Mouse (Mus musculus): ENCODE results near the gene Bcl7c.
"Not testable (repeated sequence)": the region's sequence is repeated elsewhere in the genome, so short reads cannot be mapped to it uniquely, and the experiment has no call there.

The Bcl7c gene

DNA sequence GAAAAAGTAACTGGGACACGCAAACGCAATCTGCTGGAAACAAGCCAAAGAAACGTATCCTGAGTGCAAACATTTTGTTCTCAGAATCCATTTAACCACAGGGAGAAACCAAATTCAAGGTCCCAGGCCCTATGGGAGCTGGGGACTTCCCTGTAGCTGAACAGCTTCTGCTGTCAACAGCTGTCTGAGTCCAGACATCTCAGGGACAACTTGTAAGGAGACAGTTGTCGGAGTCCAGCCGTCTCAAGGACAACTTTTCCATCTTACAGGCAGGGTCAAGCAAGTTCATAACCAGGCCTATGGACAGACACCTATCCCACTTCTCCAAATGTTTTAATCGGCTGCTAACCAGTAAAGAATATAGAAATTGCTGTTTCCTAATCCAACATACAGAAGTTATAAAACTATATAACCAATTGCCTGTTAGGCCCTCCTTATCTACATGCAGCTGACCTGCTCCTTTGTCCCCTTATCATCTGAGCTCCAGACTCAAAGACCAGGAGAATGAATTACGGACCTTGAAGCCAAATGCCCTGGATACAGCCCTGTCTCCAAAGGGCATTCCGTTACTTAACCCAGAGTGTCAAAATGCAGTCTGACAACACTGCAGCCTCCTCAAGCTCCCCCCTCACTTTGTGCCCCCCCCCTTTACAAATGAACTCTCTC is 26.7 kb downstream of the Bcl7c start:
- DNase-seq, result no peak

DNA sequence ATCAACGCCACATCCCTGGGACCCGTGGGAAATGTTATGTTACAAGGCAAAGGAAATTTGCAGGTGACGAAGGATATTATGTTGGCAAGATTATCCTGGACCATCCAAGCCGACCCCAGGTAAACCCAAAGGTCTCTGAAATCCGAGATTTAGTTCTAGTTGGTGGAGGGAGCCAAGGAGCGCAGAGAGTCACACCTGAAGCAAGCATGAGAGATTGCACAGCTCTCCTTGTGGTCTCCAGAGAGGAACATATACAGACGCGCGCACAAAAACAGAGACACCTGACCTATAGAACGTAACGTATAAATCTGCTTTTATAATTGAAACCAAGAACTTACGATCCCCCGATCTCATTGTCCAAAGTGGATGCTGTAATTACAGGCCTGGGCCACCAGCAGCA is 28.2 kb downstream of the Bcl7c start:
- no peak for DNase-seq

DNA sequence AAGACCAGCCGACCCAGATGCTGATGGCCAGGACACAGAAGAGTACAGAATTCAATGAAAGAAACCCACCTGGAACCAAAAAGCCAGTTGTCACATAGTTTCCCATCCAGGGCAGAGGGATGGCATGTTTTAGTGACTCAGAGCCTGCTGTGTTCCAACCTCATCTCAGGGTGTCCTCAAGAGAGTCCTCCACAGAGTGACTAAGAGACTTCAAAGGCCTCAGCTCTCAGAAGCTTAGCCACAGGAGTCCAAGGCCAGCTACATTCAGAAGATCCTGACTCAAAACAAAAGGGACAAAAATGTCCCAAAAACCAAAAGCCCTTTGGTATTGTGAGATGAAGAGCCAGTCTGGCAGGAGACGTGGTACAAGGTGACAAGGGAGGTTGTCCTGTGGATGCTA is 29.9 kb downstream of the Bcl7c start:
- DNase-seq, result no peak

DNA sequence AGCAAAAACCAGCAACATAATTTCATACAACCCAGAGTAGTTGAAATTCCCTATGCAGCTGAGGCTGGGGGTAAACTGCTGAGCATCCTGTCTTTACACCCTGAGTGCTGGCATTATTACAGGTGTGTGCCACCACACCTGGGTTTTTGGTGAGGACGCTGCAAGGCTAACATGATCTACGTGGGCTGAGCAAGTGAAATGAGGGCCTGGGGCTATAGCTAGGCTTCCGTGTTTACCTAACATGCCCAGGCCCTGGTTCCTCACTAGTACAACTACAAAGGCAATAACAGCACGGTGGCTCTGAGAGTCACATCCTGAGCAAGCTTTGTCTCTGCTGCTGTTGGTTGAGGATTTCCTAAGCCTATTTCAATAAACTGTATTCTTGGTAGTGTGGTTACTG is 31.1 kb downstream of the Bcl7c start:
- DNase-seq, result no peak

DNA sequence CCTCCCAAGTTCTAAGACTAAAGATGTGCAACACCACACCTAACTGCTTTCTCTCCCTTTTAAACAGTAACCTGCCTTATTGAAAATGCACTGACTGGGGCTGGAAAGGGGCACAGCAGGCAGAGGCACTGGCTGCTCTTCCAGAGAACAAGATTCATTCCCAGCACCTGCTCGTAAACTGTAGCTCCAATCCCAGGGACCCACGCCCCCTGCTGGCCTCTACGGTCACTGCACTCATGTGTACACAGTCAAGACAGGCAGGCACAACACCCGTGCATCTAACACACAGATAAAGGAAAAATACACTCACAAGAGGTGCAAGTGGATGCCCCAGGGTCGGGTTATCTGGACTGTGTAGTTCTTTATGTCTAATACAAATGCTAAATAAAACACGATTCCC is 31.7 kb downstream of the Bcl7c start:
- DNase-seq, result no peak

DNA sequence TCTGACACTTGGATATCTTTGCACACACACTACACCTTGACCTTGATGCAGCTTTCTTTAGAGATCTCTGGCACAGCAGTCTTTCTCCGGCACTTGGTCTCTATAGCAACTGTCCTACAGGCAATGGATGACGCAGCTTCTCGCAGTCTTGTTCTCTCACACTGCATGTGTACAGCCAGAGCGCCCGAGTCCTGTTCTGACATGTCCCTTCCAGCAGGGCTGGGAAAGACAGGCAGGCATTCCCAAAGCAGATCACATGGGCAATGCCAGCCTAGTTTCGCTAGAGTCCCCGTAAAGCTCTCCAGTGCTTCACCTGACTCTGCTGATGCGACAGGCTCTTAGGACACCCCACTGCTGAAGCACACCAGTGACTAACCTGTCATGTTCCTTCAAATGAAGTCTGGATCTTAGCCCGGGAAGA is 33.3 kb downstream of the Bcl7c start:
- no peak for DNase-seq

DNA sequence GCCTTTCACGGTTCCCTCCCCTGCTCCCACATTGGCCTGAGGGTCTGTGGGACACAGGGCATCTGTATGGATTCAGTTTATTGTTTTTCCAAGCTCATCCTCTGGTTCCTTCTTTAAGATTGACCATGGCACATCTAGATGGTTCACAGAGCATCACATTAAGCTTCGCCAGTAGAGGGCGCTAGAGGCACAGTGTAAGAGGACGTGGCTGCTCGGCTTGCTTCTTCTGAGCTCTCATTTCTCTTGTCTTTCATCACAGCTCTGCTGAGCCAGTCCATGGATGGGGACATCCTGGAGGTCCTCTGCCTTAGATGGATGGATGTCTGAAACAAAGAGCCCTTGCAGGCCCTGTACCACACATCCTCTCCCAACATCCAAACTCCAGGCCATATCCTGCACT is 33.8 kb downstream of the Bcl7c start:
- peak; percentile 79 for DNase-seq

DNA sequence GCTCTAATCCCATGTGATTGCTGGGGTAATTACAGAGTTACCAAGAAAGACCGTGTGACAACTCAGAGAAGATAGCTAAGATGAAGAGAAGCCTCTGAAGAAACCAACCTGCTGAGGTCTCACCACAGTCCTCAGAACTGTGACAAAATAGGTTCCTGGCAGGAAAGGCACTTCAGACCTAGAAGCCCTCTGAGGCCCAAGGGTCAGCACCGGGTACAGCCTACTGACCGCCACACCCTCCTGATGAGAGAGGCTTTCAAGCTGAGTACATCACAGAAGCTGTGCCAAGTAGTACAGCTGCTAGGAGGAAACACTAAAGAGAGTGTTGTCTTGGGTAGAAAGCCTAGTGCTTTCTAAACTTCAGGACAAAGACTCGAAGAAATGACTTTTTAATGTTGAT is 36.0 kb downstream of the Bcl7c start:
- no peak for DNase-seq

DNA sequence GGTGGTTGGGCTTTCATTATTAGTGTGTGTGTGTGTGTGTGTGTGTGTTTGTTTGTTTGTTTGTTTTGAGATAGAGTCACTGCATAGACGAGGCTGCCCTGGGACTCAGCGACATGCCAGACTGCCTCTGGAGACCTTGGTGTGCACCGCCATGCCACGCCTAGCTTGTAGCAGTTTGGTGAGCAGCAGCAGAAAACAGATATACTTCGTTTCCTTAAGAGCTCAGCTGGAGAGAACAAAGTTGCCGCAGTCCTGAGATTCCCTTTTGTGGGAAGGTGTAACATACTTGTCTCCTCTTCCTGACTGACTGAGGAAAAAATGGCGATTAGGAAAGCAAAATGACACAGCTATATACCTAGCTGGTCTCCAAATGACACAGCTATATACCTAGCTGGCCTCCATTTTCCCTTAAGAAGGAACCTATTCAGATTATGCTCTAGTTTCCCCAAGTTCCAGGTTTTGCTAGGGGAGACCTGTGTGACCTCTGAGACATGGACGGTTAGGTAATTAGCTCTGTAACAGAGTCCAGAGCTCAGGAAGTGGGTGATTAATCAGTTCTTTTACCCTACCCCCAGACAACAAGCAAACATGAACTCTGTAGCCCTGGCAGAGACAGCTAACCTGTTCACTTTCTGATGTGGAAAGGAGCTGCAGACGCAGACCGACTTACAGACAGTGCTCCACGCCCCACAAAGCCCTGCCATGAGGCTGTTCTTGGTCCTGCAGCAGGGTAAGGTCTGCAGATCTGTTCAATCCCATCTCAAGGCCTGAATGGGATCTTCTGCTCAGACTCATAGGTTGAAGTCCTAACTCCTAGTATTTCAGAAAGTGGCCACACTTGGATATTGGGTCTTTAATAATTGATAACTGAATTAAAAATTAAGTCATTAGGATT is 36.6 kb downstream of the Bcl7c start:
- DNase-seq, result no peak

DNA sequence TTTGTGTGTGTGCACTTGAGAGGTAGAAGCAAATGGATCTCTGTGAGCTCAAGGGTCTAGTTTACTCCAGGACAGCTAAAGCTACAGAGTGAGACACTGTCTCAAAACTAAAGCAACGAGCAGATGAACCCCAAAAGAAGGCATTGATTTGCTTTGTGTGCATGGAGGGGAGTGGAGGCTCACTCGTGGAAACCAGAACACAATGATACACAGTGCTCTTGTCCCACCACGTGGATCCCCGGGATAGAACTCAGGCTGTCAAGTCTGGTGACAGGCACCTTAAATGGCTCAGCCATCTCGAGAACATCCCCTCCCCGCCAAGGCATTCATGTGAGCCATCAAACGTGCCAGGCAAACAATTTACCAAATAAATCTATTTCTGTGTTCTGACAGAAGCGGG is 41.6 kb downstream of the Bcl7c start:
- no peak for DNase-seq

DNA sequence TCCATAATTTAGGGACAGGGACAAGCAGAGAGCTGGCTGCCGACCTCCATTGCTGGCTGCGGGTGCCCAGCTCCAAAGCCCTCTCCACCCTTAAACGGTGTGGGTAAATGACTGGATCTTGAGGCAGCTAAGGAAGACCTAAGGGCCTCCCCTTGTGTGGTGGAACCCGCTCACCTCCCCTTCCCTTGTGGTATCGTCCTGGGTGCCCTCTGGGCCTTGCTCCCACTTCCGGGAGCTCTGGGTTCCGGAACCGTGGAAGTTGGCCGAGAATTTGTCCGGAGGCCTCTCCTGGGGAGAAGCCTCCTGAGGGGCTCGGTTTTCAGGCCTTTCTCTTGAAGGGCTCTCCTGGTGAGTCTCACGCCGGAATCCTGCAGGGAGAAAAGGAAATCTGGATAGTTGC is 42.1 kb downstream of the Bcl7c start:
- no peak for DNase-seq

DNA sequence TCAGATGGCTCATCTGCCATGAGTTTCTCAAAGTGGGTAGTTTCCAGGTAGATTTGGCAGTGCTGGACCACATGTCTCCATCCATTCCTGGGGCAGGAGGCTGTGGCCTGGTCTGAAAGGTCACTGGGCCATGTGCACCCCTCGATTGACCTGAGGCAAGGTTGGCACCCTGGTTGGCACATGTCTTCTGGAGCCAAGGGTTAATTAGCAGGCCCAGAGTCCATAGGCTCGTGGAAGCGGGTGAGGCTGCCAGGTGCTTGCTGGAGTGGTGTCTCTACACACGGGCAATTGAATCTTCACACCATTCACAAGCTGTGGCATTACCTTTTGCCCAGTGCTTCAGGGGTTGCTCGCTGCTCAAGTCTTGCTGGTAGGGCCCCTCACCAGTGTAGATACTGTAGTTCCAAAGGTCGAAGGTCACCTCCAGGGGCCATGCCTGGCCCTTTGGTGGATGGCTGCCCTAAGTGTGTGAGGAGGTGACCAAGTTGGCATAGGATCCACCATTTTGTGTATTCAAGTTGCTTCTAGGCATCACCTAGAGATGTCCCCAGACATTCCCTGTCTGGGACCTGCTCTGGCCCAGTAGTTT is 42.6 kb downstream of the Bcl7c start:
- no peak for DNase-seq

DNA sequence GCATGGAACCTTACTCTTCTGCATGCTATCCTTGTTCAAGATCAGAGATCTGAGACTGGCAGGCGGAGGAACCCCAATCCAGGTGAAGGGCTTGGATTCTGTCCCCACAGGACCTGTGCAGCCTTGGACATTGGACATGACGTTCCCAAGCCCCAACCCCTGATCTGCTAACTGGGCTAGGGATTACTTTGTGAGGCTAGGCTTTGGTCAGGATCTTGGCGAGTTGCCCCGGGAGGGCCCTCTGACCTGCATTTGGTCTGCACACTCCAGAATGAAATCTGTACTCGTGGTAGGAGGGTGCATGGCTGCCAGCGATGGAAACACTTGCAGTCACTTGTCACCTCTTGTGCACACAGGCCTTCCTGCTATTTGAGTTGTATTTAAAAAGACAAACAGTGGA is 45.8 kb downstream of the Bcl7c start:
- DNase-seq, result no peak

DNA sequence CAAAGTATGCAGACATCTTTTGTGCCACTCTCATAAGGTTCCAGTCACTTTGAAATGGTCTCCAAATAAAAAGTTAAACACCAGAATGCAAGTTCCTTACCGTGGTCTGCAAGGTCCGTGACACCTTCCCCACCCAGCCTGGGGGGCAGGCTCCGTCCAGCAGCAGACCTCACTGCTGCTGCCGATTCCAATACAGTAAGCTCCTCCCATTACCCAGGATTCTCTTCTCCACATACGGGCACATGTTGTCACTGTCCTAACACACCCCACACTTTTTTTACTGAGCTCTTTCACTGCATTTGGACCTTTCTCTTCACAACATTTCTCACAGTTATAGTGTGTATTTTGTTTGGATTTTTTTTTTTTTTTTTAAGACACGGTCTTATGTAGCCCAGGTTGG is 46.9 kb downstream of the Bcl7c start:
- no peak for DNase-seq

DNA sequence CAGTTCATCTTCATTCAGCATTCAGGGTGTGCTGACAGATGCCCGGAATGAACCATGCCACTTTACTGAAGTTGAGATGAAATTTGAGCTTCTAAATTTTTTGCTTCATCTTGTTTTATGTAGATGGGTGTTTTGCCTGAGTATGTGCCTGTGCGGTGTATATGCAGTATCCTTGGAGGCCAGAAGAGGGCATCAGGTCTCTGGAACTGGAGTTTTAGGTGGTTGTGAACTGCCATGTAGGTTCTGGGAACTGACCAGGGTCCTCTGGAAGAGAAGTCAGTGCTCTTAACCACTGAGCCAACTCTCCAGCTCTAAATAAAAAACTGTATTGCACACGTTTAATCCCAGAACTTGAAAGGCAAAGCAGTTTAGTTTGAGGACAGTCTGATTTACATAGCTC is 47.9 kb downstream of the Bcl7c start:
- no peak for DNase-seq

DNA sequence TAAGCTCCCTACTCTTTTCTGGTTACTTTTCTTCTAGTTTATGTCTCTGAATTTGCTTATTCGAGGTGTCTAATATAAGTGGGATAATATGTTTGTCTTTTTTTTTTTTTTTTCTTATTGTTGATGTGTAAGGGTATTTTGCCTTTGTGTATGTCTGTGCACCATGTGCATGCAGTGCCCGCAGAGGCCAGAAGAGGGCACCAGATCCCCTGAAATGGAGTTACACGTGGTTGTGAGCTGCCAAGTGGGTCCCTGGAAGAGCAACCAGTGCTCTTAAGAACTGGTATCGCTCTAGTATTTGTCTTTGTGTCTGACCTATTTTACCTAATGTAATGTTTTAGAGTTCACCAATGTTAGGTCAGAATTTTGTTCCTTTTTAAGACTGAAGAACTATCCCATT is 51.8 kb downstream of the Bcl7c start:
- DNase-seq, result no peak

DNA sequence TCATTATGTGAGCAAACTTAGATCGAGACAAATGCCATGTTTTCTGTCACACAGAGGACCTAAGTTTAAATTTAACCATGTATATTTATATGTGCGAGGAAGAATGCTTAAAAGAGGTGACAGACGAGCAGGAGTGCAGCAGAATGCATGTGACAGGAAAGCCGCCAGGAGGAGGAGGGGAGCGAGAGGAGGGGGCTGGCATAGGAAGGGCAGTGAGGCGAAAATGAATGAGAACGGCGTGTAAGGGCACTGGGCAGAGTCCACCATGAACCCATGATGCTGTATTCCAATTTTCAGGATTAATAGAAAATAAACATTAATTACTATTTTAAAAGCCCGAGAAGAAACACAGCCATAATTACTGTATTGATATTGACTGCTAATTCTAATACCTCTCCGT is 54.4 kb downstream of the Bcl7c start:
- no peak for DNase-seq

DNA sequence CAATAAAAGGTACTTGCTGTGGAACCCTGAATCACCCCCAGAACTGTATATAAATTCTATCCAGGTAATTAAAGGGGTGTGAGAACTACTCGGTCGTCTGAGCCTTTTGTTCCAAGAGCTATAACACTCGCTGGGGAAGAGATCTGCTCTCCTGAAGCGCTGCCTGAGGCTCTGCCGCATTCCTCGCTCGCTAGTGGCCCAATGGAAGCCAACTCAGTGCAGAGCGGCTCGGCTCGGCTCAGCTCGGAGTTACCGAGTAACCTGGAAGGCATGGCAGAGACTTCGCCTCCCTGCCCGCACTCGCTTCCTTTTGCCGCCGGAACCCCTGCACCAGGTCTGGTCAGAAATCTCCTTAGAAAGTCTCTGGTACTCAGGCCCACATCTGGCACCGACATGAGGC is 56.7 kb downstream of the Bcl7c start:
- no peak for DNase-seq

DNA sequence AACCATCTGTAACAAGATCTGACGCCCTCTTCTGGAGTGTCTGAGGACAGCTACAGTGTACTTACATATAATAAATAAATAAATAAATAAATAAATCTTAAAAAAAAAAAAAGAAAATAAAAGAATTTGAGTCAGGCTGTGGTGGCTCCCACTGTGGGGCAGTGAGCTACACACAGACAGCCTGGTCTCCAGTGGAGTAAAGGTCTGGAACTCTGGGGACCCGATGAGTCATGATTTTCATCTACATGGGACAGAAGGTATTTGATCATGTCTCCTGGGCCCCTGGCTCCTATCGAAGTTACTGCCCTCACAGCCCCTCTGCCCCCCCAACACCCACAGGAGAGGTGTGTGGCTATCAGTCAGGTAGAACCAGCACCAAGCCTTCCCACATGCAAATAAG is 57.1 kb downstream of the Bcl7c start:
- no peak for DNase-seq

DNA sequence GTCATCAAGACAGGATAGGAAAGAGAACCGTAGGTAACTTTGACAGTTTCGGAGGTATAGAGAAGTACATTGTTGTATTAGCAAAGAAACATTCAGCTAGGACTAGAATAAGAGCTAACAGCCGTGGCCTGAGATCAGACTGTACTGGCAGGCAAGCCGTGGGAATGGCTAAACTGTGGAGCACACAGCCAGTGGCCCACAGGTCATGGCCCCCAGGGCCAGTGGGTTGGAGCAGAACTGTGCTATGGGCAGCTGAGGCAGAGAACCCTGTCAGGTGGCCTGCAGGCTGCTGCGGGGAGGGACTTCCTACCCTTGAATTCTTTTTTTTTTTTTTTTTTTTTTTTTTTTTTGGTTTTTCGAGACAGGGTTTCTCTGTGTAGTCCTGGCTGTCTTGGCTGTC is 59.5 kb downstream of the Bcl7c start:
- DNase-seq, result no peak

DNA sequence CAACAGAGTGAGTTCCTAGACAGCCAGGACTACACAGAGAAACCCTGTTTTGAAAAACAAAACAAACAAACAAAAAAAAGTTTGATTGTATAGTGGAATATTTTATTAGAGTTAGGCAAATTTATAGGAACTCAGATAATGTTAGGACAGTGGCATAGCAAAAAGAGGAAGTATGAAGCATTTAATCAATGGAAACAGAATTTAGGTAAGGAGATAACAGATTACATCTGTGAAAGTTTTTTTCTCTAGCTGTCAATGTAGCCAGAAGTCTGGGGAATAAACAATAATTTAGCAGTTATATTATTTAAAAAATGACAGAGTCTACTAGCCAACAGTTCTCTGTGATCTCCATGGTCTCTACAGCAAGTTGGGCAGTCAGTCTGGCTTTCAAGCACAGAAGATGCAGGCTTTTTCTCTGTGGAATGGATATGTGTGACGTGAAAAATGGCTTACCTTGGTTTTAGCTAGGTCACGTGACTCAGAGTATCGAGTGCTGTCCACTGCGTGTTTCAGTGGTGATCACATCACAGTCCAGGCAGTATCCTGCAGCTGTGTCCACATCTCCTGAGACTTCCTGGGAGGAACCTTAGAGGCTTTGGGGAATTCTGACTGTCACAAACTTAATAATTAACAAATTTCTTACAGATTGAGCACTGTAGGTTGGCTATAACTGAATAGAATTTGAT is 60.1 kb downstream of the Bcl7c start:
- DNase-seq, result no peak

DNA sequence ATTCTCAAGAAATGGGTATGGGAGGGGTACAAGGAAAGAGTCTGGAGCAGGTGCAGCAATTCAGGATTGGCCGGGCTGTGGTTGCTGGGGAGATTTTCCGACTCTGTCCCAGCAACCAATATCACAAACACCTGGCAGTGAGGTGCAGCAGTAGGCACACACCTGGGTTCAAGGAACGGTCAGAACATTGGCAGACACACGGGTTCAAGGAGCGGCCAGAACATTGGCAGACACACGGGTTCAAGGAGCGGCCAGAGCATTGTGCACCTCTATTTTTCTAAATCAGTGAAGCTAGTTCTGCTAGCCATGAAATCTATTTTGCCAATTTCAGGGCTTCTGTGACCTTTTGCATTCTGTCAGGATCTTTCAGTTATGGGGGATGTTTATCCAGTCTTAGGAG is 61.2 kb downstream of the Bcl7c start:
- DNase-seq, result not testable (repeated sequence)

DNA sequence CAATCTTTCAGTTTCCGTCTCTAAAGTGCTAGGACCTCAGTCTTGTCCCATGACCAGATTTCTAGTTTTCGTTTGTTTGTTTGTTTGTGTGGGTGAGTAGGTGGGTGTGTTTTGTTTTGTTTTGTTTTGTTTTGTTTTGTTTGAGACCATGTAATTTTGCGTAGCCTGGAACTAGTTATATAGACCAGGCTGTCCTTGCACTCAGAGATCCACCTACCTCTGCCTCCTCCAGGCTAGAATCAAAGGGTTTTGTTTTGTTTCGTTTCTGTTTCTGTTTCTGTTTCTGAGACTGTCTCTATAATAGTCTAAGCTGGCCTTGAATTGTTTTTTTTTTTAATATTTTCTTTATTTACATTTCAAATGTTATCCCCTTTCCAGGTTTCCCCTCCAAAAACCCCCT is 62.4 kb downstream of the Bcl7c start:
- no peak for DNase-seq

DNA sequence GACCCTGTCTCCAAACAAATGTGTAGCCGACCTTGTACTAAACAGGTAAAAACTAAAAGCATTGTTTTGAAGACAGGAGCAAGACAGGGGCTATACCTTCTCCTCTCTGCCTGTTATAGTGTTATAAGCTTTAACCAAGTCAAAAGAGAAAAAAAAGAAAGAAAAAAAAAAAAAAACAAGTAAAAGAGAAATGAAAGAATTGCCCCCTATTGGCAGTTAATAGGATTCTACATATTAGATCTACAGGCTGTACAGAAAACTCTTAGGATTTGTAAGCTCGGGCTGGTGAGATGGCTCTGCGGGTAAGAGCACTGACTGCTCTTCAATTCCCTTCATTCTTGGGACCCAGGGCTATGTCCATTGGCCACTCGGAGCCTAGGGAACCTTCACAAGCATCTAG is 66.5 kb downstream of the Bcl7c start:
- DNase-seq, result no peak
